28 mouse cellular contexts compared by ENCODE assay signal in the genomic region with DNA sequence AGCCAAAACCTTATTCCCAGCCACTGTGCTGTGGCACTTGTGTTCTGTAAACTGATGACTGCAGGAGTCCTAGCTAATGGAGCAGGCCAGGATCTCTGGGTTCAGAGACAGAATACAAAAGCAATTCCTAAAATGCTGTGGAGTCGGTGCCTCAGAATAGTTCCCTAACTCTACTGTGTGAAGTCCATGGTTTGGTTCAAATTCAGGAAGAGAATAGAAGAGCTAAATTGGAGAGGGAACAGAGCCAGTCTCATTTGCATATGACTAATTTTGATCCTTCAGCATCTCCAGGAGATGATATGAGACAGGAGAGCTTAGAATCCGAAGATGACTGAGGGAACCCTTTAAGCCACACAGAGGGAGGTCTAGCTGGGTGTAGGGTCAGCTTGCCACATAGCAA.
DNase-seq lines count a peak whose midpoint lies in the region; ATAC-seq and TF ChIP-seq lines count a peak whose summit lies in the region.
"Had no signal": no experiment of that assay in that cellular context is flagged by ENCODE, and none has a peak within 500 bp of the region (broad histone marks: within the 10 kb centered on the region; RNA-seq: fewer than 3 reads in every experiment).

No protein-coding gene starts in this region.

- TF ChIP-seq POLR2A in brain, embryonic 14.5 days (IDR thresholded peaks at IDR 0.05; ENCODE audit: borderline replicate concordance, extremely low read depth, insufficient read depth, insufficient read length, poor library complexity, severe bottlenecking): no peak

- 28% methylated on average over 2 of the region's 2 CpGs for WGBS in forebrain, embryonic 16.5 days
- 30% methylated on average over 2 of the region's 2 CpGs for WGBS in forebrain, postnatal 0 days

- no peaks in the 10 kb centered on the region for H3K9me3 ChIP-seq in forebrain, embryonic 16.5 days (ENCODE audit: control insufficient read depth, low read length)
- H3K9me3 ChIP-seq in forebrain, postnatal 0 days (ENCODE audit: low read length): no peaks in the 10 kb centered on the region
- H3K9me3 ChIP-seq: embryonic facial prominence, embryonic 13.5 days; heart, embryonic 10.5 days; heart, embryonic 13.5 days had no signal

- no peak overlapping the region for H3K9ac ChIP-seq in forebrain, embryonic 16.5 days (replicated peaks; ENCODE audit: low read depth, low read length)
- H3K9ac ChIP-seq in forebrain, postnatal 0 days: no peak overlapping the region
- H3K9ac ChIP-seq: embryonic facial prominence, embryonic 13.5 days; heart, embryonic 13.5 days; hindbrain, embryonic 14.5 days had no signal

- peaks cover 32% of the 10 kb centered on the region for H3K4me1 ChIP-seq in forebrain, embryonic 16.5 days (replicated peaks; ENCODE audit: control insufficient read depth, insufficient read depth, low read length)
- peaks cover 7% of the 10 kb centered on the region; the same call in 1 of the 2 replicates for H3K4me1 ChIP-seq in forebrain, postnatal 0 days (ENCODE audit: insufficient read depth)

- no peak overlapping the region for H3K4me3 ChIP-seq in forebrain, embryonic 16.5 days (replicated peaks; ENCODE audit: low read length)
- H3K4me3 ChIP-seq in forebrain, postnatal 0 days (ENCODE audit: low read depth, low read length): no peak overlapping the region
- H3K4me3 ChIP-seq: embryonic facial prominence, embryonic 13.5 days; erythroblast, embryonic 14.5 days; heart, adult 2 months; heart, embryonic 10.5 days; heart, embryonic 13.5 days had no signal

- no peaks in the 10 kb centered on the region for H3K27me3 ChIP-seq in forebrain, embryonic 16.5 days (replicated peaks; ENCODE audit: control insufficient read depth, insufficient read depth, low read length)
- no peaks in the 10 kb centered on the region for H3K27me3 ChIP-seq in forebrain, postnatal 0 days (ENCODE audit: insufficient read depth, low read length)
- H3K27me3 ChIP-seq: embryonic facial prominence, embryonic 13.5 days had no signal

- no peak for TF ChIP-seq CTCF in forebrain, postnatal 0 days (IDR thresholded peaks at IDR 0.05; ENCODE audit: low read depth)
- TF ChIP-seq CTCF in brain, embryonic 14.5 days (IDR thresholded peaks at IDR 0.05; ENCODE audit: borderline replicate concordance, extremely low read depth, insufficient read depth, insufficient read length): no peak

- H3K27ac ChIP-seq in forebrain, embryonic 16.5 days (ENCODE audit: low read length): 0 out of 2 replicates have a peak overlapping the region, but pooled peaks have one; percentile 6
- no peak overlapping the region for H3K27ac ChIP-seq in forebrain, postnatal 0 days (ENCODE audit: low read depth, low read length)
- H3K27ac ChIP-seq: embryonic facial prominence, embryonic 13.5 days; heart, adult 2 months; heart, embryonic 10.5 days; heart, embryonic 13.5 days; hindbrain, embryonic 14.5 days; hindbrain, postnatal 0 days had no signal

- no peak for ATAC-seq in forebrain, embryonic 16.5 days
- no peak for ATAC-seq in forebrain, postnatal 0 days
- ATAC-seq in granulocyte monocyte progenitor cell, adult 5-6 weeks (replicated peaks; ENCODE audit: poor library complexity, severe bottlenecking): no peak
- ATAC-seq in monocyte, adult 5-6 weeks (replicated peaks; ENCODE audit: insufficient number of reproducible peaks, low FRiP score, low TSS enrichment, poor library complexity, severe bottlenecking): no peak
- ATAC-seq: activated CD4-positive, CD25-positive, alpha-beta regulatory T cell, adult 4 months; CD4-positive, CD25-positive, alpha-beta regulatory T cell, adult 4 months; forebrain, embryonic 14.5 days; hindbrain, postnatal 0 days; inflammation-experienced regulatory T-cells, adult 6 months; intestine, embryonic 16.5 days had no signal

- DNase-seq in forebrain, postnatal 0 days: no peak
- peak; percentile 14 for DNase-seq in right cerebral cortex, adult 18-20 months
- no peak for DNase-seq in right cerebral cortex, postnatal 36 days (ENCODE audit: low spot score in 2 of 2)
- DNase-seq in brain, embryonic 14.5 days (ENCODE audit: low read depth): peak; percentile 52
- DNase-seq: adrenal gland, adult 8-10 months; adrenal gland, postnatal 25 days; cerebellum, adult 11 months; cerebellum, adult 9-10 months; cerebellum, postnatal 14 days; gastrocnemius, postnatal 25 days; heart, adult 2 months; heart, postnatal 14 days; heart, postnatal 4 days; kidney, adult 18-20 months had no signal

- H3K36me3 ChIP-seq in forebrain, embryonic 16.5 days (ENCODE audit: control insufficient read depth, insufficient read depth): no peaks in the 10 kb centered on the region
- no peaks in the 10 kb centered on the region for H3K36me3 ChIP-seq in forebrain, postnatal 0 days (ENCODE audit: insufficient read depth)
- H3K36me3 ChIP-seq: embryonic facial prominence, embryonic 13.5 days; heart, embryonic 10.5 days; heart, embryonic 13.5 days had no signal

- no peak overlapping the region for H3K4me2 ChIP-seq in forebrain, embryonic 16.5 days (ENCODE audit: low read length)
- H3K4me2 ChIP-seq in forebrain, postnatal 0 days (ENCODE audit: low read depth): no peak overlapping the region
- H3K4me2 ChIP-seq: embryonic facial prominence, embryonic 13.5 days; heart, embryonic 13.5 days; hindbrain, embryonic 14.5 days had no signal

Comparison
In these comparisons a context has a peak if more than half of its experiments do, and no peak if none do; other contexts are left out.
1. DNase-seq: peak in right cerebral cortex, adult 18-20 months (single experiment) and brain, embryonic 14.5 days (single experiment); none in forebrain, postnatal 0 days (single experiment) and right cerebral cortex, postnatal 36 days (0 of 2).